Mouse (Mus musculus) adrenal gland, postnatal 10 days (tissue): ENCODE measurements at regions not wholly inside any gene's neighbourhood (a gene's known extent, or its start where the extent isn't known, plus 50 kb on each side); places are given as distances from the start of the nearest gene placed in this dataset.

ENCODE experiments used
- DNase-seq: peaks from one replicate; pipeline ENCODE4 v3.0.0; 2021; ENCODE audit warnings: mixed read lengths

GRCm38 (mm10) chr14:19665756-19666155 is 63.4 kb upstream of the Gm5458 start:
- DNase-seq = peak; percentile 3

- no peak for DNase-seq
These were observed 71.7 kb upstream of the Gm5458 start for GRCm38 (mm10) chr14:19674046-19674445.

- DNase-seq = no peak
These were observed 62.6 kb upstream of the Nid2 start for GRCm38 (mm10) chr14:19688426-19688825.

DNA sequence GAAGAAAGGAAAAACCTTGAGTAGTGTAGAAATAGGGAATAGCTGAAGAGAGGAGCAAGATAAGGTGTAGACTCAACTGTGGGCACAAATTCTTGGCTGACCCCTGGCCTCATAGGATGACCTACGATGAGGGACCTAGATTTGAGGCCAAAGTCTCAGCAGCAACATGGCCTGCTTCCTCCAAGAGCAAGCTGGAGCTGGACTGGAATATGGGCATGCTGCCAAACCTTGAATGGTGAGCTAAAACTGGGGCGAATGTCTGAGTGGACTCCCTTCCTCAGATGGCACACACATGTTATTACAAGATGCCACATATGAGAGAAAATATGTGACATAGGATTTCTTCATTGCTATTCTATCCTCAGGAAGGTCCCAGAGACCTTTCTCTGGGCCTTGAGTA is 57.5 kb upstream of the Nid2 start:
- peak; percentile 29 for DNase-seq

DNA sequence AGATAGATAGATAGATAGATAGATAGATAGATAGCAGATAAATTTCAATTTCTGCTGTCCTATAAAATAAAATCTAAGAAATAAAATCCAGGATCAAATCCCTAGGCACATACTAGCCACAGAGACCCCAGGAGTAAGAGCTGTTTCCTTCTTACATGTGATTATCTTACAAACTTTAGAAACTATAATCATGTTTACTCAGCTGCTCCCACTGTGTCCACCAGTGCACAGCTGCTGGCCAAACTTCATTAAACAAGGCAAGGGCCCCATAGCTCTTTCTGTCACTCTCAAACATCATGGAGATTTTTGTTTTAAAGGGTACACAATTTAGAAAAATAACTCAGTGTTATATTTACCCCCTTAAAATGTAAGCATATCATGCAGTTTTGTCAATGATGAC is 56.8 kb upstream of the Nid2 start:
- DNase-seq = no peak

DNA sequence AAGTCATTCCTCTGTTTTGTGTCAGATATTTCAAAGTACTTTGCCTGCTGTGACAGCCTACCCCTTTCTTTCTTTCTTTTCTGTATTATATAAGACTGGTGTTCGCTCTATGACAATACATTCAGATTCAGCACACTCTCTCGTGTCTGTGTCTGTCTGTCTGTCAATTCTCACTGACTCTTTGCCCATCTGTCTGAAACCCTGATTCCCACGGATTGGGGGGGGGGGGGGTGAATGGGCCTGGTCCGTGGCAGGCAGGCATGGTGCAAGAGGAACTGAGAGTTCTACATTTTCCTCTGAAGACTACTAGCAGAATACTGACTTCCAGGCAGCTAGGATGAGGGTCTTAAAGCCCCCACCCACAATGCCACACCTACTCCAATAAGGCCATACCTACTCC is 51.6 kb upstream of the Nid2 start:
- DNase-seq = no peak
